Mouse (Mus musculus) stomach, postnatal 0 days (tissue): ENCODE results near the gene 4930539E08Rik.

Experiments
- CTCF ChIP-seq: IDR thresholded peaks from 2 replicates; pipeline ENCODE4 v1.5.1; 2016; ENCODE audit warnings: antibody characterized with exemption, low read depth, mild to moderate bottlenecking, moderate library complexity
- EP300 ChIP-seq: optimal IDR thresholded peaks from 2 replicates; pipeline ENCODE3; 2016; ENCODE audit warnings: antibody characterized with exemption

GRCm38 (mm10) chr17:28871831-28872230 lies 43.3 kb downstream of the 4930539E08Rik start:
- TF ChIP-seq CTCF (no peak), EP300 (no peak)
